Mouse (Mus musculus) heart, embryonic 12.5 days (tissue): Measurements from ENCODE around the gene Myo18b. TPM values are rescaled to one million over a fixed set of nuclear protein-coding genes. Genes with fewer than 3 reads are reported as not detected.

Experiments used
- ATAC-seq: fragments of 200-750 bp; cut with Nextera tagmentation; 2 replicates; pipeline ENCODE4 v1.8.0; 2017; ENCODE audit warnings: moderate TSS enrichment, moderate library complexity; ENCODE audit not compliant: insufficient number of reproducible peaks, low FRiP score
- H3K27ac ChIP-seq: fragments of 300-500 bp; sonication (generic); 2 replicates; pipeline ENCODE4 v1.5.1; 2016; ENCODE audit warnings: mild to moderate bottlenecking, moderate library complexity; ENCODE audit not compliant: poor library complexity, severe bottlenecking
- H3K27me3 ChIP-seq: fragments of 300-500 bp; sonication (generic); replicated peaks from 2 replicates; pipeline ENCODE4 v1.6.1; 2016; ENCODE audit warnings: mild to moderate bottlenecking, moderate library complexity
- H3K36me3 ChIP-seq: fragments of 300-500 bp; sonication (generic); 2 replicates; pipeline ENCODE4 v1.6.1; 2016; ENCODE audit warnings: mild to moderate bottlenecking, moderate library complexity
- H3K4me1 ChIP-seq: fragments of 300-500 bp; sonication (generic); replicated peaks from 2 replicates; pipeline ENCODE4 v1.6.1; 2016; ENCODE audit warnings: mild to moderate bottlenecking
- H3K4me2 ChIP-seq: fragments of 300-500 bp; sonication (generic); 2 replicates; pipeline ENCODE4 v1.6.1; 2016; ENCODE audit warnings: mild to moderate bottlenecking, moderate library complexity
- H3K4me3 ChIP-seq: fragments of 300-500 bp; sonication (generic); 2 replicates; pipeline ENCODE4 v1.5.1; 2016; ENCODE audit warnings: mild to moderate bottlenecking
- H3K9ac ChIP-seq: fragments of 300-500 bp; sonication (generic); 2 replicates; pipeline ENCODE4 v1.6.1; 2016; ENCODE audit warnings: mild to moderate bottlenecking, moderate library complexity
- H3K9me3 ChIP-seq: fragments of 300-500 bp; sonication (generic); replicated peaks from 2 replicates; pipeline ENCODE4 v1.6.1; 2016; ENCODE audit warnings: mild to moderate bottlenecking, moderate library complexity
- WGBS: fragments of 180-500 bp; shearing (Covaris S2); methylation state at CpG from one replicate; pipeline ENCODE4 v1.1.7; 2016; 5-methylcytosine and 5-hydroxymethylcytosine counted together
- polyA plus RNA-seq: library from polyadenylated mRNA; unstranded; fragments of >200 nt; fragmentation: Nextera tagmentation; extraction: Ambion mirVana; gene quantifications from 2 replicates; pipeline ENCODE4 v1.2.1, GENCODE M21; 2016

Gene Myo18b
- polyA plus RNA-seq: 34.7 and 39.8 TPM in 2 replicates

DNA sequence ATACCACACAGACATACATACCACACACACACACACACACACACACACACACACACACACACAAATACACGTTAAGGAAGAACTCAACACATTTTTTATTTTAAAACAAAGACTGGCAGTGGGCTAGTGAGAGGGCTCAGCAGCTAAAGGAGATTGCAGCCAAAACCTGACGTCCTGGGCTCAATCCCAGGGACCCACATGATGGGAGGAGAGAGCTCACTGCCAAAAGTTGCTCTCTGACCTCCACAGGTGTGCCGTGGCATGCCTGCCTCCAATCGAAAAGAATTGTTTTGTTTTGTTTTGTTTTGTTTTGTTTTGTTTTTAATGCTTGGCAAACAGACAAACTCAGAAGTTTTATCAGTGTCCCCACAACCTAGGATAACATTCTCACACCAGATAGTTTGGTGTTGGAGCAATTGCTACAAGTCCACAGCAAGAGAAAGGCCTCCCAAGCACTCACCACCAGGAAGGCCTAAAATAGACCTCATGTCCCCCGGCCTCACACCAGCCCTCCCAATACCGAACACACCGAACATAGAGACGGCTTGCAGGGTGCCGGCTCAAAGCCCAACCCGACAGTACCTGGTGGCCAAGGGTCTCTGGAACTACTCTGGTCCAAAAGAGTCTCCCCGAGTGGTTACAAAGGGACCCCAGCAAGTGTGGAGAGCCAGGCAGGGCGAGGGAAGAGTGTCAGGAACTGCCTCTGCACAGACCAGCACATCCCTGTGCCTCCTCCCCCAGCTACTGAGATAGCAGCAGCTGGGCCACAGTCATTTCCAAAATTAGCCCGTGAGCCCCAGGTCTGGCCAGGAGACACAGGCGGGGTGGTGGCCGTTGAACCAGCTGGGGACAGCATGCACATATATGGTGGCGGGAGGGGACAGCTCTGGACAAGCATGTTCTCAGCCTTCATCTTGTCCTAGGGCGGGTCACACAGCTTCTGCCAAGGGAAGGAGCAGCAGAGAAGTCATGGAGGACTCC is at the start of gene Myo18b:
Myo18b (minus strand) TSS at position 689 of the 981 bp plus-strand sequence.
- 36% methylated on average over 17 of the region's 17 CpGs for WGBS
- H3K4me2 ChIP-seq: peak within 1 kb of the TSS; percentile 69
- peaks cover 8% of the 10 kb centered on the region; the same call in 1 of the 2 replicates for H3K36me3 ChIP-seq
- H3K4me3 ChIP-seq: peak within 1 kb of the TSS; percentile 51
- H3K9ac ChIP-seq: peak within 1 kb of the TSS; percentile 75
- H3K9me3 ChIP-seq: no peaks in the 10 kb centered on the region
- peak; percentile 83 for ATAC-seq
- peaks cover 30% of the 10 kb centered on the region for H3K4me1 ChIP-seq
- peak within 1 kb of the TSS; percentile 98 for H3K27ac ChIP-seq
- no peaks in the 10 kb centered on the region for H3K27me3 ChIP-seq

- no peaks in the 10 kb centered on the region for H3K27me3 ChIP-seq
- H3K36me3 ChIP-seq: peaks cover 23% of the 10 kb centered on the region
- no peaks in the 10 kb centered on the region for H3K4me1 ChIP-seq
- no peak overlapping the region for H3K9ac ChIP-seq
- no peaks in the 10 kb centered on the region for H3K9me3 ChIP-seq
- no peak overlapping the region for H3K4me2 ChIP-seq
- 81% methylated on average over 7 of the region's 7 CpGs for WGBS
- ATAC-seq: no peak
- H3K27ac ChIP-seq: no peak overlapping the region
- no peak overlapping the region for H3K4me3 ChIP-seq
Observed at GRCm38 (mm10) chr5:112945925-112946324, 49.8 kb upstream of the Myo18b start.

DNA sequence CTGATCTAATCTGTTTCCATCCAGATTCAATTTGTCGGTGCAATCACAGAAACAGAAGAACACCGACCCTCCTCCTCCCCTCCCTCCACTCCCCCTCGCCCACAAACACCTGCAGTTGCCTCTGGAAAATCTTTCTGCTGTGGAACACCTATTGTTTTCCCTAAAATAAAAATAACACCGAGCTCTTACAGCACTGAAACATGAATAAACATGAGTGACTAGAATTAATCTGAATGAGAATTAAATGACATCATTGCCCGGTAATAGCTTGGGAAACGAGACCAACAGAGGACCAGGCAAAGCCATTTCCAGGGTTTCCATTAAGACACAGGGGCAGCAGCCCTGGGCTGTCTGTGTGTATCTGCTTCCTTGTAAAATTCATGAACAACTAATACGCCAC is 46.1 kb upstream of the Myo18b start:
- H3K4me1 ChIP-seq: peaks cover under 1% of the 10 kb centered on the region
- H3K4me2 ChIP-seq: no peak overlapping the region
- H3K9me3 ChIP-seq: no peaks in the 10 kb centered on the region
- H3K9ac ChIP-seq: no peak overlapping the region
- no peak for ATAC-seq
- no peak overlapping the region for H3K4me3 ChIP-seq
- H3K36me3 ChIP-seq: peaks cover 41% of the 10 kb centered on the region
- WGBS: 74% methylated on average over 7 of the region's 7 CpGs
- H3K27me3 ChIP-seq: no peaks in the 10 kb centered on the region
- H3K27ac ChIP-seq: no peak overlapping the region

DNA sequence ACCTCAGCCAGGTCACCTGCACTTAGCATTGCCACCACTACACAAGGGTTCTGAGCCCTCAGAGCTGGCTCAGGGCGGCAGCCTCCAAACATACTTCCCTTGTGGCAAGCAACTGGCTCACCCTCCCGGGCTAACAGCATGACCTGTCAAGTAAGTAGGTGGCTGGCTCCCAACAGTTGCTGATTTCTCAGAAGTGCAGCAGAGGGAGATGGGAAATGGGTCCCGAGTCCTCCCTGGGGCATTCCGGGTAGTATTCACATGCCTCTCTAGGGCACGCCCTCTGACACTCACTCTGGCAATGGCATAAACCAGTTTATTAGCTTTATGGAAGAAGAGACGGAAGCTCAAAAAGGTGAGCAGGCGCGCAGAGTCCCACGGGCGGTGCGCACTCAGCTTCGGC is 44.8 kb upstream of the Myo18b start:
- H3K27me3 ChIP-seq: no peaks in the 10 kb centered on the region
- no peak overlapping the region for H3K4me3 ChIP-seq
- no peak for ATAC-seq
- H3K4me1 ChIP-seq: peaks cover 13% of the 10 kb centered on the region
- no peak overlapping the region for H3K4me2 ChIP-seq
- no peaks in the 10 kb centered on the region for H3K9me3 ChIP-seq
- whole genome bisulfite sequencing: 85% methylated on average over 12 of the region's 12 CpGs
- H3K9ac ChIP-seq: no peak overlapping the region
- H3K36me3 ChIP-seq: peaks cover 38% of the 10 kb centered on the region
- H3K27ac ChIP-seq: no peak overlapping the region

DNA sequence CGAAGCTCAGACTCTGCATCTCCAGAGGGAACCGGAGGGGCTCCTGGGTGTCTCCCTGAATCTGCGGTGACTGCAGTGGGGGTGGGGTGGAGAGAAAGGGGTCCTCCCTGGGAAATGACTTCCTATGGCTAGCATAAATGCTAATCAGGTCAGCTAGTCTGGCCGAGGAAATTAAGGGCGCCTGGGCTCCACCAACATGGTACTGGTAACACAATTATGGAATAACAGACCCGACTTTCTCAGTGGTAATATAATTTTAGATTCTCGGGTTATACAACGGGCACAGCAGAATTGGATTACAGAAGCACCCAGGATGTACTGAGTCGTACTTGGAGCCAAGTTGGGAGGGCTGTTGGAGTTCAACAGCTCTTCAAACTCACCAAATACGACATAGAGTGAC is 40.5 kb upstream of the Myo18b start:
- Histone ChIP-seq H3K27me3 (no peaks in the 10 kb centered on the region), H3K4me2 (no peak overlapping the region), H3K9ac (no peak overlapping the region), H3K4me1 (peaks cover 49% of the 10 kb centered on the region), H3K36me3 (peaks cover 36% of the 10 kb centered on the region), H3K9me3 (no peaks in the 10 kb centered on the region), H3K4me3 (no peak overlapping the region), H3K27ac (no peak overlapping the region)
- ATAC-seq: no peak
- WGBS: 65% methylated on average over 10 of the region's 10 CpGs

GRCm38 (mm10) chr5:112935436-112935835 is 39.3 kb upstream of the Myo18b start:
- Histone ChIP-seq H3K27me3 (no peaks in the 10 kb centered on the region), H3K4me1 (peaks cover 50% of the 10 kb centered on the region), H3K4me3 (no peak overlapping the region), H3K4me2 (no peak overlapping the region), H3K36me3 (peaks cover 25% of the 10 kb centered on the region), H3K27ac (no peak overlapping the region), H3K9me3 (no peaks in the 10 kb centered on the region), H3K9ac (no peak overlapping the region)
- ATAC-seq: no peak
- 83% methylated on average over 8 of the region's 8 CpGs for WGBS

GRCm38 (mm10) chr5:112932878-112933567 is 36.9 kb upstream of the Myo18b start:
- ATAC-seq: peak; percentile 83
- no peak overlapping the region for H3K9ac ChIP-seq
- no peaks in the 10 kb centered on the region for H3K9me3 ChIP-seq
- no peaks in the 10 kb centered on the region for H3K27me3 ChIP-seq
- H3K36me3 ChIP-seq: peaks cover 22% of the 10 kb centered on the region
- peak overlapping the region; percentile 12; the same call in 1 of the 2 replicates for H3K4me2 ChIP-seq
- H3K27ac ChIP-seq: peak overlapping the region; percentile 61
- H3K4me1 ChIP-seq: peaks cover 58% of the 10 kb centered on the region
- 37% methylated on average over 11 of the region's 11 CpGs for WGBS
- H3K4me3 ChIP-seq: no peak overlapping the region

DNA sequence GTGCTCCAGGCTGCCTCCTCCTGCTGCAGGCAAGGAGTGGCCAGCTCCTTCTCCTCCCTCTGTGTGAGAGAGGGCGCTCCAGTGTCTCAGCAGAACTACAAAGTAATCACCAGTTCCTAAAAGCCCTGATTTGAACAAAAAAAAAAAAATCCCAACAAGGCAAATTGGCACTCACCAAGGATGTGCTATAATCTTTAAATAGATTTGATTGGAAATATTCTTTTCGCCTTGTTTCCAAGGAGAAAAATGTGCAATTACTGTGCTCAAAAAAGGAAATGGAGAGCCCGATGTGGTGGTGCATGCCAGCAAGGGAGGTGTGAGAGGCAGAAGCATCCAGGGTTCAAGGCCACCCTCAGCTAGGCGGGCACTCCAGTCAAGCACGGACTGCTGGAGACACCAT is 35.7 kb upstream of the Myo18b start:
- Histone ChIP-seq H3K9me3 (no peaks in the 10 kb centered on the region), H3K27me3 (no peaks in the 10 kb centered on the region), H3K9ac (no peak overlapping the region), H3K4me3 (no peak overlapping the region), H3K36me3 (peaks cover 21% of the 10 kb centered on the region), H3K4me2 (no peak overlapping the region), H3K4me1 (peaks cover 62% of the 10 kb centered on the region), H3K27ac (no peak overlapping the region)
- WGBS: 83% methylated on average over 5 of the region's 5 CpGs
- ATAC-seq: no peak

GRCm38 (mm10) chr5:112928201-112928881 is 32.2 kb upstream of the Myo18b start:
- H3K4me3 ChIP-seq: no peak overlapping the region
- no peak for ATAC-seq
- no peak overlapping the region for H3K4me2 ChIP-seq
- 43% methylated on average over 10 of the region's 10 CpGs for WGBS
- 0 out of 2 replicates have a peak overlapping the region, but pooled peaks have one; percentile 13 for H3K27ac ChIP-seq
- H3K9me3 ChIP-seq: no peaks in the 10 kb centered on the region
- peaks cover 24% of the 10 kb centered on the region for H3K36me3 ChIP-seq
- H3K27me3 ChIP-seq: no peaks in the 10 kb centered on the region
- peaks cover 40% of the 10 kb centered on the region for H3K4me1 ChIP-seq
- no peak overlapping the region for H3K9ac ChIP-seq

DNA sequence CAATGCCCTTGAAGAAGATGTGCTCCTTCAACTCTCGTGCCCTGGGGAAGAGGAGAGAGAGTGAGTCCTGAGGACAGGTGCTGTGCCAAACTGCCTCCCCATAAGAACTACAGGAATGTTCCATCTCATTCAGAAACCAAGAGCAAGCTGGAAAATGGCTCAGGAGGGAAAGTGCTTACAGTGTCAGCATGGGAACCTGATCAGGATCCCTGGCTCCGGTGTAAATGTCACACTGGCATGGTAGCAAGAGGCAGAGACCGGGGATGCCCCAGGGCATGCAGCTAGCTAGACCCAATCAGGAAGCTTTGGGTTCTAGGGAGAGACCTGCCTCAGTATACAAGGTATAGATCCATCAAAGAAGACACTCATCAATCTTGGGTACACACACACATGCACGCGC is 29.3 kb upstream of the Myo18b start:
- Histone ChIP-seq H3K27ac (no peak overlapping the region), H3K4me2 (no peak overlapping the region), H3K4me1 (peaks cover 33% of the 10 kb centered on the region), H3K9me3 (no peaks in the 10 kb centered on the region), H3K9ac (no peak overlapping the region), H3K27me3 (no peaks in the 10 kb centered on the region), H3K4me3 (no peak overlapping the region), H3K36me3 (peaks cover 24% of the 10 kb centered on the region)
- no peak for ATAC-seq
- WGBS: 88% methylated on average over 5 of the region's 5 CpGs

DNA sequence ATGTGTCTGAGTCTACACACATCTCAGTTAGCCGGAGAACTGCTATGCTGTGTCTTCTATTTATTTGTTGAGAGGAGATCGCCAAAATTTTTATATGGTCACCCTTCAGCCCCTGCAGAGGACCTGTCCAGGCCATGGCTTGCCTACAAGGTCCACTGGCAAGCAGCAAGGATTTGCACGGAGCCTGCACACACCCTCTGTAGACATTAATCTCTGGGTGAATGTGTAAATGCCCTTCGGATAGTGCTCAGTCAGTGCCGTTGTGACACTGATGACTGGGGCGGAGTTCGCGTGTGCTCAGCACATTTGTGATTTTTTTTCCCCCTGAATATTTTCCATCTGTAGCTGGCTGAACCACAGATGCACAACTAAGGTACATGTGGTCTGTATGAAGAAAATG is 28.6 kb upstream of the Myo18b start:
- Histone ChIP-seq H3K4me3 (no peak overlapping the region), H3K36me3 (peaks cover 24% of the 10 kb centered on the region), H3K27ac (no peak overlapping the region), H3K27me3 (no peaks in the 10 kb centered on the region), H3K4me2 (no peak overlapping the region), H3K9me3 (no peaks in the 10 kb centered on the region), H3K4me1 (peaks cover 36% of the 10 kb centered on the region), H3K9ac (no peak overlapping the region)
- no peak for ATAC-seq
- 87% methylated on average over 8 of the region's 8 CpGs for WGBS
